Comparison of ENCODE assay signal across 8 mouse cellular contexts in genomic region chr19:23687296-23688021, GRCm38 (mm10). TPM values are rescaled to one million over a fixed set of nuclear protein-coding genes. Genes with fewer than 3 reads are reported as not detected.
DNase-seq lines count a peak whose midpoint lies in the region; ATAC-seq and TF ChIP-seq lines count a peak whose summit lies in the region.

Ptar1 (plus strand) TSS chr19:23687429.

- peak within 1 kb of the TSS; percentile 72 for H3K27ac ChIP-seq in ES-E14 (ENCODE audit: insufficient read depth, low read depth, low read length, poor library complexity, severe bottlenecking)
- peak within 1 kb of the TSS; percentile 88 for H3K27ac ChIP-seq in forebrain, embryonic 13.5 days
- H3K27ac ChIP-seq in neural tube, embryonic 14.5 days (ENCODE audit: low read depth, low read length) = peak within 1 kb of the TSS; percentile 95
- H3K27ac ChIP-seq in testis, adult 2 months (ENCODE audit: control insufficient read depth, insufficient read depth, low read depth, low read length) = peak within 1 kb of the TSS; percentile 90

- in situ Hi-C loops in ES-E14 (cut with MboI; ENCODE audit: low sequenced_read_pairs in 2 of 2, unreplicated experiment in 2 of 2) = no loop called here

- ATAC-seq in cerebellum, adult (ENCODE audit: insufficient number of reproducible peaks, low FRiP score, low TSS enrichment) = peak; percentile 93
- peak; percentile 93 for ATAC-seq in forebrain, embryonic 13.5 days
- peak; percentile 93 for ATAC-seq in neural tube, embryonic 14.5 days (ENCODE audit: low read depth)

- H3K27me3 ChIP-seq in forebrain, embryonic 13.5 days = no peaks in the 10 kb centered on the region
- no peaks in the 10 kb centered on the region for H3K27me3 ChIP-seq in neural tube, embryonic 14.5 days (ENCODE audit: control insufficient read depth, insufficient read depth, low read length)
- no peaks in the 10 kb centered on the region for H3K27me3 ChIP-seq in testis, adult 2 months (ENCODE audit: control insufficient read depth, insufficient read depth, low read length)

- peaks cover 4% of the 10 kb centered on the region in 2 experiments; a peak in 2 of 4 replicates for H3K4me1 ChIP-seq in ES-E14 (ENCODE audit: control insufficient read depth in 2 of 2, insufficient read depth in 2 of 2, low read length in 2 of 2, poor library complexity in 1 of 2)
- H3K4me1 ChIP-seq in forebrain, embryonic 13.5 days = peaks cover 25% of the 10 kb centered on the region
- H3K4me1 ChIP-seq in neural tube, embryonic 14.5 days (ENCODE audit: control insufficient read depth, insufficient read depth, low read length) = peaks cover 8% of the 10 kb centered on the region
- H3K4me1 ChIP-seq in testis, adult 2 months (ENCODE audit: control insufficient read depth, insufficient read depth, low read length) = peaks cover 2% of the 10 kb centered on the region; the same call in 1 of the 2 replicates

- peak within 1 kb of the TSS; percentile 67 for H3K4me2 ChIP-seq in forebrain, embryonic 13.5 days
- H3K4me2 ChIP-seq in neural tube, embryonic 14.5 days (ENCODE audit: low read depth, low read length) = peak within 1 kb of the TSS; percentile 51

- TF ChIP-seq POLR2A in testis, adult 2 months (IDR thresholded peaks at IDR 0.05; ENCODE audit: control insufficient read depth, low read depth, low read length) = peak; percentile 74; the same call in 1 of the 2 replicates

- WGBS in forebrain, embryonic 13.5 days = under 1% methylated on average over 76 of the region's 93 CpGs
- under 1% methylated on average over 93 of the region's 93 CpGs for WGBS in large intestine, adult 2 months
- under 1% methylated on average over 90 of the region's 93 CpGs for WGBS in neural tube, embryonic 14.5 days

- TF ChIP-seq CTCF in testis, adult 2 months (IDR thresholded peaks at IDR 0.05; ENCODE audit: control insufficient read depth, insufficient read depth, insufficient replicate concordance, low read depth, low read length) = no peak

- H3K9me3 ChIP-seq in ES-E14 (ENCODE audit: control insufficient read depth, insufficient read depth, low read depth, low read length) = no peaks in the 10 kb centered on the region
- H3K9me3 ChIP-seq in forebrain, embryonic 13.5 days (replicated peaks) = no peaks in the 10 kb centered on the region
- H3K9me3 ChIP-seq in neural tube, embryonic 14.5 days (ENCODE audit: control insufficient read depth, low read length) = no peaks in the 10 kb centered on the region

- no peaks in the 10 kb centered on the region for H3K36me3 ChIP-seq in ES-E14 (ENCODE audit: control insufficient read depth, insufficient read depth, low read length, poor library complexity, severe bottlenecking)
- no peaks in the 10 kb centered on the region for H3K36me3 ChIP-seq in forebrain, embryonic 13.5 days (ENCODE audit: poor library complexity, severe bottlenecking)
- no peaks in the 10 kb centered on the region for H3K36me3 ChIP-seq in neural tube, embryonic 14.5 days (ENCODE audit: control insufficient read depth, insufficient read depth, low read length)
- no peaks in the 10 kb centered on the region for H3K36me3 ChIP-seq in testis, adult 2 months (ENCODE audit: control insufficient read depth, insufficient read depth, low read length)

- H3K4me3 ChIP-seq in ES-E14 (ENCODE audit: insufficient read depth in 1 of 2, low read depth in 1 of 2, low read length in 2 of 2, poor library complexity in 1 of 2, severe bottlenecking in 1 of 2) = peak within 1 kb of the TSS; percentile 83 to 88
- H3K4me3 ChIP-seq in forebrain, embryonic 13.5 days = peak within 1 kb of the TSS; percentile 81
- peak within 1 kb of the TSS; percentile 83 for H3K4me3 ChIP-seq in neural tube, embryonic 14.5 days (ENCODE audit: low read depth, low read length)
- H3K4me3 ChIP-seq in testis, adult 2 months (ENCODE audit: control insufficient read depth, low read depth, low read length) = peak within 1 kb of the TSS; percentile 94

- peak; percentile 63 for DNase-seq in ES-E14 (ENCODE audit: low read depth, low spot score)
- peak; percentile 97 for DNase-seq in heart, postnatal 14 days
- DNase-seq in large intestine, adult 2 months (ENCODE audit: low read depth, low spot score) = peak; percentile 48
- peak; percentile 88 to 91 for DNase-seq in lung, adult 18-20 months

- intact Hi-C loops in heart, postnatal 14 days (cut with DNase I) = loop anchor here (2.0 to 10.0 kb wide), 3 partner anchors 71 to 595 kb away; partner anchors contain the start of genes Apba1 and Fxn

- peak within 1 kb of the TSS; percentile 98 for H3K9ac ChIP-seq in ES-E14 (ENCODE audit: insufficient read depth, low read depth, low read length, poor library complexity, severe bottlenecking)
- H3K9ac ChIP-seq in forebrain, embryonic 13.5 days = peak within 1 kb of the TSS; percentile 92
- H3K9ac ChIP-seq in neural tube, embryonic 14.5 days (replicated peaks; ENCODE audit: low read depth, low read length) = peak within 1 kb of the TSS; percentile 87

TF ChIP-seq in ES-E14, 5 proteins besides CTCF, POLR2A, EP300 and RAD21:
- TF ChIP-seq ZNF384 (IDR thresholded peaks at IDR 0.05; ENCODE audit: low read depth, low read length) = no peak
- peak; percentile 68; the same call in 1 of the 2 replicates for TF ChIP-seq HCFC1 (IDR thresholded peaks at IDR 0.05; ENCODE audit: borderline replicate concordance, insufficient read depth, low read length)

RNA-seq across cellular contexts. Expression of gene Ptar1, which starts in this region (rescaled TPM):
- total RNA-seq in ES-E14 (2012; rRNA removed) = 18.2 and 19.1 TPM in 2 replicates
- 4.4 and 5.2 TPM in 2 replicates for polyA plus RNA-seq in forebrain, embryonic 13.5 days (2015; fragmentation: Nextera tagmentation; extraction: Ambion mirVana)
- 10 to 100 TPM; 20.7 to 23.0 TPM for total RNA-seq in heart, postnatal 14 days (2021)
- polyA plus RNA-seq in large intestine, adult 2 months (2012; rRNA removed) = 2.1 and 5.9 TPM in 2 replicates
- 7.5 and 12.6 TPM in 2 replicates for polyA plus RNA-seq in neural tube, embryonic 14.5 days (2014; fragmentation: Nextera tagmentation; extraction: Ambion mirVana)
- 46.4 and 49.2 TPM in 2 replicates for polyA plus RNA-seq in testis, adult 2 months (2012; rRNA removed)

Comparison
In these comparisons a context has a peak if more than half of its experiments do, and no peak if none do; other contexts are left out.
1. Peak in every context shown above with its lines: DNase-seq, ATAC-seq, H3K4me3 ChIP-seq and H3K27ac ChIP-seq.